Mouse (Mus musculus): Measurements from ENCODE around the gene Pcyt1a. TPM values are rescaled to one million over a fixed set of nuclear protein-coding genes. Genes with fewer than 3 reads are reported as not detected.
"Not testable (repeated sequence)": the region's sequence is repeated elsewhere in the genome, so short reads cannot be mapped to it uniquely, and the experiment has no call there.

Gene Pcyt1a
- polyA plus RNA-seq, 1 experiment, result 14.2 TPM

GRCm38 (mm10) chr16:32431047-32431591 lies 398 bp downstream of the Pcyt1a start:
- no peak for TF ChIP-seq FLI1 (IDR thresholded peaks at IDR 0.05; ENCODE audit: low read length)
- no peak for TF ChIP-seq GATA1 (IDR thresholded peaks at IDR 0.05; ENCODE audit: borderline replicate concordance, low read length)
- Histone ChIP-seq H3K4me1 (peaks cover 58% of the 10 kb centered on the region), H3K4me3 (replicated peaks) (peak overlapping the region; percentile 99), H3K9me3 (no peaks in the 10 kb centered on the region), H3K27me3 (replicated peaks) (no peaks in the 10 kb centered on the region), H3K36me3 (replicated peaks; ENCODE audit: low read length) (peaks cover 27% of the 10 kb centered on the region)

GRCm38 (mm10) chr16:32431926-32432325 lies 1.2 kb downstream of the Pcyt1a start:
- no peaks in the 10 kb centered on the region for H3K9me3 ChIP-seq
- peak overlapping the region; percentile 99 for H3K4me3 ChIP-seq (replicated peaks)
- H3K36me3 ChIP-seq (replicated peaks; ENCODE audit: low read length), result peaks cover 28% of the 10 kb centered on the region
- peaks cover 66% of the 10 kb centered on the region for H3K4me1 ChIP-seq
- no peaks in the 10 kb centered on the region for H3K27me3 ChIP-seq (replicated peaks)
- no peak for TF ChIP-seq GATA1 (IDR thresholded peaks at IDR 0.05; ENCODE audit: borderline replicate concordance, low read length)
- TF ChIP-seq FLI1 (IDR thresholded peaks at IDR 0.05; ENCODE audit: low read length), result no peak

DNA sequence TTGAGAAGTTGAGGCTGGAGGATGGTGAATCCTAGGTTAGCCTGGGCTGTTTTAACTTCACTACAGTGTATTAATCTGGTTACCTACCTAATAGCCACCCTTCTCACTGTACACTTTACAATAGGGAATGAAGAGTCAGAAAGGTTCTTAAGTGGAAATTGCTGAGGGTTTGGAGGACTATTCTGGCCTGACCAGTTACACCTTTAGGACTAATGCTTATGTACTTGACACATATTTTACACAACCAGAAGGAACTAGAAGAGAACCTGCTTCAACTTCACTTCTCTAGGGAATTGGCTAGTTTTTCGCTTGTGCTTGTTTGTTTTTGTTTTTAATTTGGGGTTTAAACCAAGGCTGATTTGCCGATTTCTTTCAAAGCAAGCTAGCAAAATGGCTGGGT lies 2.4 kb downstream of the Pcyt1a start:
- peak overlapping the region; percentile 99 for H3K4me3 ChIP-seq (replicated peaks)
- H3K9me3 ChIP-seq, result no peaks in the 10 kb centered on the region
- no peak for TF ChIP-seq GATA1 (IDR thresholded peaks at IDR 0.05; ENCODE audit: borderline replicate concordance, low read length)
- TF ChIP-seq FLI1 (IDR thresholded peaks at IDR 0.05; ENCODE audit: low read length), result no peak
- peaks cover 78% of the 10 kb centered on the region for H3K4me1 ChIP-seq
- no peaks in the 10 kb centered on the region for H3K27me3 ChIP-seq (replicated peaks)
- H3K36me3 ChIP-seq (replicated peaks; ENCODE audit: low read length), result peaks cover 30% of the 10 kb centered on the region

DNA sequence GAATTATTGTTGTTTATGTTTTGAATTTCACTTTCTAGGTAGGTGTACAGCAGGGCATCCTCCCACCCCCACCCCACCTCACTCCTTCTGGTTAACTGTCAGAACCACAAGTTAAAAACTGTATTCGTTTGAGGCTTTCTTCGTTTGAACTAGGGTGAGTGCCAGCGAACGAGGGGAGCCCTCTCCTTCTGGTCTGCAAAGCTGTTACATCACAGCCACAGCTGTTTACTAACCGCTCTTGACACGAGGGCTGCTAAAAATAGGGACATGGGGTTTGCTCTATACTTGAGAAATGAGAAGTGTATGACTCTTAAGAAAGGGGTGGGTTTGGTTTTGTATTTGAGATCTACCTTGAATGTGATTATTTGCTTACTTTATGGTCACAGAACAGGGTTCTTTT lies 3.3 kb downstream of the Pcyt1a start:
- Histone ChIP-seq H3K4me1 (peaks cover 82% of the 10 kb centered on the region), H3K36me3 (replicated peaks; ENCODE audit: low read length) (peaks cover 35% of the 10 kb centered on the region), H3K9me3 (no peaks in the 10 kb centered on the region), H3K27me3 (replicated peaks) (no peaks in the 10 kb centered on the region), H3K4me3 (replicated peaks) (peak overlapping the region; percentile 99)
- TF ChIP-seq FLI1 (IDR thresholded peaks at IDR 0.05; ENCODE audit: low read length) (no peak), GATA1 (IDR thresholded peaks at IDR 0.05; ENCODE audit: borderline replicate concordance, low read length) (no peak)

DNA sequence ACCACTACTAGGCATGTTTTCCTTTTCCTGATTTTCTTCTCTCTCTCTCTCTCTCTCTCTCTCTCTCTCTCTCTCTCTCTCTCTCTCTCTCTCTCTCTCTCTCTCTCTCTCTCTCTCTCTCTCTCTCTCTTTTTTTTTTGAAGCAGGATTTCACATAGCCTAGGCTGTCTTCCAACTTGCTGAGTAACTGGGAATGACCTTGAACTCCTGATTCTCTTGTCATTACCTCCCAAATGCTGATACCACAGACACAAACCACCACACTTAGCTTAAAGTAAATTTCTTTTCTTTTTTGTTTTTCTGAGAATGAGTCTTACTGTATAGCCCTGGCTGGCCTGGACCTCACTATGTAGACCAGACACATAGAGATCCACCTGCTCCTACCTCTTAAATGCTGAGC lies 4.0 kb downstream of the Pcyt1a start:
- H3K4me3 ChIP-seq (replicated peaks), result peak overlapping the region; percentile 84
- no peaks in the 10 kb centered on the region for H3K9me3 ChIP-seq
- H3K36me3 ChIP-seq (replicated peaks; ENCODE audit: low read length), result peaks cover 42% of the 10 kb centered on the region
- no peaks in the 10 kb centered on the region for H3K27me3 ChIP-seq (replicated peaks)
- peaks cover 81% of the 10 kb centered on the region for H3K4me1 ChIP-seq
- no peak for TF ChIP-seq FLI1 (IDR thresholded peaks at IDR 0.05; ENCODE audit: low read length)
- no peak for TF ChIP-seq GATA1 (IDR thresholded peaks at IDR 0.05; ENCODE audit: borderline replicate concordance, low read length)

DNA sequence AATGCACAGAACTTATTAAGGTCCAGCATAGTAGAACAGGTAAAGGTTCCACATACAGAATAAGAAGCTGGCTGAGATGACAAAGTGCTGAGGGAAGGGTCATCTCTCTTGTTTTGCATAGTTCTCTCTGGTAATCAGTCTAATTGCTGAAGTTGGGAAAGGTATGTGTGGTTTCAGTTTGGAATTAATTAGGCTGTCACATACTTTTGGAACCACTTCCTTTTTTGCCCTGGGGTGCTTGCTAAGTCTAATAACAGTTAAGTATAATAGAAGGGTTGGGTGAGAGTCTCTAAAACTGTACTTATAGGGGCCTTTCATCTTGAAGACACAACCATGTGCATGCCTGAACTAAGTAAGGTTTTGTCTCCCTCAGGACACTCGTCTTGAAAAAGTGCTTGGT lies 5.9 kb downstream of the Pcyt1a start:
- Histone ChIP-seq H3K27me3 (replicated peaks) (no peaks in the 10 kb centered on the region), H3K4me3 (replicated peaks) (no peak overlapping the region), H3K4me1 (peaks cover 89% of the 10 kb centered on the region), H3K9me3 (no peaks in the 10 kb centered on the region), H3K36me3 (replicated peaks; ENCODE audit: low read length) (peaks cover 61% of the 10 kb centered on the region)
- TF ChIP-seq GATA1 (IDR thresholded peaks at IDR 0.05; ENCODE audit: borderline replicate concordance, low read length) (no peak), FLI1 (IDR thresholded peaks at IDR 0.05; ENCODE audit: low read length) (no peak)

DNA sequence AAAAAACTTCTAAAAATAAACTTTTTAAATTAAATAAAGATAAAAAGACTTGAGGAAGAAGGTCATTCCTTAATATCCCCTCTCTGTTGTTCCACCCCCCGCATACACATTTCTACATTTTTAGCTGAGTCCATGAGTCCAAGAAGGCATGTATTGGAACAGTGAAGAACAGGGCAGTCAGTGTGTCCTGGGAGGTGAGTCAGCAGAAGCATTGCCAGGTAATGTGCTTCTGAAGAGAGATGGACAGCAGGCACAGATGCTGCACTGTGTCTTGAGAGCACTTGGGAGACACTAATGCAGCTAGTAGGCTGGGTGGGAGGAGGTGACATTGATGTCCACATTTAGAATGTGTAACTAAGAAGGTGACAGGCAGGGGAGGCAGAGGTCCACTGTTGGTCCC lies 6.5 kb downstream of the Pcyt1a start:
- TF ChIP-seq FLI1 (IDR thresholded peaks at IDR 0.05; ENCODE audit: low read length) (no peak), GATA1 (IDR thresholded peaks at IDR 0.05; ENCODE audit: borderline replicate concordance, low read length) (no peak)
- H3K27me3 ChIP-seq (replicated peaks), result no peaks in the 10 kb centered on the region
- H3K36me3 ChIP-seq (replicated peaks; ENCODE audit: low read length), result peaks cover 65% of the 10 kb centered on the region
- peaks cover 85% of the 10 kb centered on the region for H3K4me1 ChIP-seq
- H3K9me3 ChIP-seq, result no peaks in the 10 kb centered on the region
- peak overlapping the region; percentile 77 for H3K4me3 ChIP-seq (replicated peaks)

GRCm38 (mm10) chr16:32441432-32441831 lies 10.7 kb downstream of the Pcyt1a start:
- no peaks in the 10 kb centered on the region for H3K9me3 ChIP-seq
- H3K36me3 ChIP-seq (replicated peaks; ENCODE audit: low read length), result peaks cover 82% of the 10 kb centered on the region
- peaks cover 84% of the 10 kb centered on the region for H3K4me1 ChIP-seq
- no peaks in the 10 kb centered on the region for H3K27me3 ChIP-seq (replicated peaks)
- H3K4me3 ChIP-seq (replicated peaks), result no peak overlapping the region
- TF ChIP-seq FLI1 (IDR thresholded peaks at IDR 0.05; ENCODE audit: low read length), result no peak
- no peak for TF ChIP-seq GATA1 (IDR thresholded peaks at IDR 0.05; ENCODE audit: borderline replicate concordance, low read length)

DNA sequence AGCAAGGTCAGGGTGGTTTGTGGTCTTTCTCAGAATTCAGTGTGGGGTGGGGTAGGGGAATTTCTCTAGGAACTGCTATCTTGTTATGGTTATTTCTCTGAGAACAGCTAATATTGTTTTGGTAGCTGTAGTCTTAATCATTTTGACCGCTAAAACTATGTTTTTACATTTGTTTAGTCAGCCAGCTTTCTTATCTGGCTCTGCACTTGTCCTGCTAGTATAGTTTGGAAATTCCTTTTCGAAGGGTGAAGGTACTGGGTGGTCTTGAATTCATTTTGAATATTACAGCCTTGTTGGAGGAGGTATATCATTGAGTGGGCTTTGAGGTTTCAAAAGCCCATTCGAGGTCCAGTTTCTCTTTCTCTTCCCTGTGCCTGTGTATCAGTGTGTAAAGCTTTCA lies 13.9 kb downstream of the Pcyt1a start:
- Histone ChIP-seq H3K4me1 (peaks cover 75% of the 10 kb centered on the region), H3K36me3 (replicated peaks; ENCODE audit: low read length) (peaks cover 74% of the 10 kb centered on the region)
- H3K4me3 ChIP-seq (replicated peaks); H3K27me3 ChIP-seq (replicated peaks); H3K9me3 ChIP-seq: not testable (repeated sequence)

DNA sequence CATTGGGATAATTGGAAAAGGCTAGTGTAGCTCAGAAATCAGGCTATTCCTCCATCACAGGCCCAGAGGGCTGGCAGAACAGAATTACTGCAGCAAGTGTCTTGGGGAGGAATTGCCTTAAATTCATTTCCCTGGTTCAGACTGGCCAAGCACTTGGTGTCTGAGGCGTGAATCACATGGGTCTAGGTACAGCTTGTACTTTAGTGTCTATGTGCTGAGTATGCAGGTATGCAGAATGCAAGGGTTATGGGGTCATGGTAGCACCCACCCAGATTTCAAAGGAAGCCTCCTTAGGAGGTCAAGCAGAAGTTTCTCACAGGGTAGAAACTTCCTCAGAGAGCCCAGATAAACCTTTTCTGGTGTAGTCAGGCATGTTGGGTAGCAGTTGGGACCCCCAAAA lies 14.8 kb downstream of the Pcyt1a start:
- no peak overlapping the region for H3K4me3 ChIP-seq (replicated peaks)
- no peaks in the 10 kb centered on the region for H3K9me3 ChIP-seq
- H3K27me3 ChIP-seq (replicated peaks), result no peaks in the 10 kb centered on the region
- H3K4me1 ChIP-seq, result peaks cover 73% of the 10 kb centered on the region
- TF ChIP-seq GATA1 (IDR thresholded peaks at IDR 0.05; ENCODE audit: borderline replicate concordance, low read length) (no peak), FLI1 (IDR thresholded peaks at IDR 0.05; ENCODE audit: low read length) (no peak)
- peaks cover 71% of the 10 kb centered on the region for H3K36me3 ChIP-seq (replicated peaks; ENCODE audit: low read length)
